Mouse (Mus musculus): ENCODE measurements around the gene Mars. TPM values are rescaled to one million over a fixed set of nuclear protein-coding genes. Genes with fewer than 3 reads are reported as not detected.

Mars gene
- polyA plus RNA-seq, 1 experiment: 65.8 TPM

- Histone ChIP-seq H3K4me3 (ENCODE audit: control insufficient read depth, insufficient read depth, low read length) (peak within 1 kb of the TSS; percentile 99), H3K27ac (ENCODE audit: control insufficient read depth, insufficient read depth, low read length) (no peak within 1 kb of the TSS), H3K27me3 (ENCODE audit: control insufficient read depth, insufficient read depth, low read length) (no peaks in the 10 kb centered on the region), H3K4me1 (replicated peaks; ENCODE audit: control insufficient read depth, insufficient read depth, low read length) (peaks cover 19% of the 10 kb centered on the region), H3K36me3 (ENCODE audit: control insufficient read depth, insufficient read depth, low read length) (no peaks in the 10 kb centered on the region)
- TF ChIP-seq POLR2A (IDR thresholded peaks at IDR 0.05; ENCODE audit: control insufficient read depth, extremely low read depth, insufficient read depth, low read length, poor library complexity) (peak; percentile 47), CTCF (IDR thresholded peaks at IDR 0.05; ENCODE audit: borderline replicate concordance, control insufficient read depth, extremely low read depth, insufficient read depth, low read length, poor library complexity) (no peak)
- WGBS: 2% methylated on average over 70 of the region's 70 CpGs
- peak; percentile 89 for DNase-seq
Observed at GRCm38 (mm10) chr10:127266112-127267091, 45.2 kb downstream of the Mars start, which contains the start of gene Dctn2. Dctn2 (plus strand) TSS chr10:127266368.

GRCm38 (mm10) chr10:127265727-127266111 is 45.9 kb downstream of the Mars start:
- Histone ChIP-seq H3K4me1 (replicated peaks; ENCODE audit: control insufficient read depth, insufficient read depth, low read length) (peaks cover 19% of the 10 kb centered on the region), H3K27ac (ENCODE audit: control insufficient read depth, insufficient read depth, low read length) (no peak overlapping the region), H3K4me3 (ENCODE audit: control insufficient read depth, insufficient read depth, low read length) (no peak overlapping the region), H3K36me3 (ENCODE audit: control insufficient read depth, insufficient read depth, low read length) (no peaks in the 10 kb centered on the region), H3K27me3 (ENCODE audit: control insufficient read depth, insufficient read depth, low read length) (no peaks in the 10 kb centered on the region)
- no peak for DNase-seq
- TF ChIP-seq CTCF (IDR thresholded peaks at IDR 0.05; ENCODE audit: borderline replicate concordance, control insufficient read depth, extremely low read depth, insufficient read depth, low read length, poor library complexity) (no peak), POLR2A (IDR thresholded peaks at IDR 0.05; ENCODE audit: control insufficient read depth, extremely low read depth, insufficient read depth, low read length, poor library complexity) (no peak)
- 43% methylated on average over 4 of the region's 4 CpGs for WGBS

GRCm38 (mm10) chr10:127264971-127265370 is 46.6 kb downstream of the Mars start:
- TF ChIP-seq POLR2A (IDR thresholded peaks at IDR 0.05; ENCODE audit: control insufficient read depth, extremely low read depth, insufficient read depth, low read length, poor library complexity): no peak
- TF ChIP-seq CTCF (IDR thresholded peaks at IDR 0.05; ENCODE audit: borderline replicate concordance, control insufficient read depth, extremely low read depth, insufficient read depth, low read length, poor library complexity): no peak
- Histone ChIP-seq H3K36me3 (ENCODE audit: control insufficient read depth, insufficient read depth, low read length) (no peaks in the 10 kb centered on the region), H3K4me3 (ENCODE audit: control insufficient read depth, insufficient read depth, low read length) (no peak overlapping the region), H3K27ac (ENCODE audit: control insufficient read depth, insufficient read depth, low read length) (no peak overlapping the region), H3K4me1 (replicated peaks; ENCODE audit: control insufficient read depth, insufficient read depth, low read length) (peaks cover 19% of the 10 kb centered on the region), H3K27me3 (ENCODE audit: control insufficient read depth, insufficient read depth, low read length) (no peaks in the 10 kb centered on the region)
- no peak for DNase-seq
- WGBS: 89% methylated on average over 4 of the region's 4 CpGs

- H3K27me3 ChIP-seq (ENCODE audit: control insufficient read depth, insufficient read depth, low read length): no peaks in the 10 kb centered on the region
- H3K27ac ChIP-seq (ENCODE audit: control insufficient read depth, insufficient read depth, low read length): no peak overlapping the region
- 93% methylated on average over 8 of the region's 8 CpGs for WGBS
- no peaks in the 10 kb centered on the region for H3K36me3 ChIP-seq (ENCODE audit: control insufficient read depth, insufficient read depth, low read length)
- peaks cover 19% of the 10 kb centered on the region for H3K4me1 ChIP-seq (replicated peaks; ENCODE audit: control insufficient read depth, insufficient read depth, low read length)
- TF ChIP-seq CTCF (IDR thresholded peaks at IDR 0.05; ENCODE audit: borderline replicate concordance, control insufficient read depth, extremely low read depth, insufficient read depth, low read length, poor library complexity) (no peak), POLR2A (IDR thresholded peaks at IDR 0.05; ENCODE audit: control insufficient read depth, extremely low read depth, insufficient read depth, low read length, poor library complexity) (no peak)
- no peak for DNase-seq
- H3K4me3 ChIP-seq (ENCODE audit: control insufficient read depth, insufficient read depth, low read length): no peak overlapping the region
Observed at GRCm38 (mm10) chr10:127264336-127264735, 47.2 kb downstream of the Mars start.

- H3K27ac ChIP-seq (ENCODE audit: control insufficient read depth, insufficient read depth, low read length): no peak overlapping the region
- no peak for TF ChIP-seq CTCF (IDR thresholded peaks at IDR 0.05; ENCODE audit: borderline replicate concordance, control insufficient read depth, extremely low read depth, insufficient read depth, low read length, poor library complexity)
- TF ChIP-seq POLR2A (IDR thresholded peaks at IDR 0.05; ENCODE audit: control insufficient read depth, extremely low read depth, insufficient read depth, low read length, poor library complexity): no peak
- DNase-seq: no peak
- H3K4me1 ChIP-seq (replicated peaks; ENCODE audit: control insufficient read depth, insufficient read depth, low read length): peaks cover 19% of the 10 kb centered on the region
- no peaks in the 10 kb centered on the region for H3K36me3 ChIP-seq (ENCODE audit: control insufficient read depth, insufficient read depth, low read length)
- no peak overlapping the region for H3K4me3 ChIP-seq (ENCODE audit: control insufficient read depth, insufficient read depth, low read length)
- H3K27me3 ChIP-seq (ENCODE audit: control insufficient read depth, insufficient read depth, low read length): no peaks in the 10 kb centered on the region
- 80% methylated on average over 3 of the region's 3 CpGs for WGBS
Observed at GRCm38 (mm10) chr10:127263631-127264030, 48.0 kb downstream of the Mars start.

- peak; percentile 64 for DNase-seq
- Histone ChIP-seq H3K36me3 (ENCODE audit: control insufficient read depth, insufficient read depth, low read length) (no peaks in the 10 kb centered on the region), H3K4me1 (replicated peaks; ENCODE audit: control insufficient read depth, insufficient read depth, low read length) (peaks cover 19% of the 10 kb centered on the region), H3K27ac (ENCODE audit: control insufficient read depth, insufficient read depth, low read length) (no peak within 1 kb of the TSS), H3K27me3 (ENCODE audit: control insufficient read depth, insufficient read depth, low read length) (no peaks in the 10 kb centered on the region), H3K4me3 (ENCODE audit: control insufficient read depth, insufficient read depth, low read length) (peak within 1 kb of the TSS; percentile 28)
- TF ChIP-seq CTCF (IDR thresholded peaks at IDR 0.05; ENCODE audit: borderline replicate concordance, control insufficient read depth, extremely low read depth, insufficient read depth, low read length, poor library complexity) (no peak), POLR2A (IDR thresholded peaks at IDR 0.05; ENCODE audit: control insufficient read depth, extremely low read depth, insufficient read depth, low read length, poor library complexity) (no peak)
- WGBS: 8% methylated on average over 53 of the region's 53 CpGs
Observed at GRCm38 (mm10) chr10:127262548-127263398, 48.8 kb downstream of the Mars start, which contains the start of gene Kif5a. Kif5a (minus strand) TSS chr10:127263348.

Data from thymus, adult 2 months (tissue).